Mouse (Mus musculus) myocyte (in vitro differentiated cells): ENCODE results near the gene Cyp27b1. TPM values are rescaled to one million over a fixed set of nuclear protein-coding genes. Genes with fewer than 3 reads are reported as not detected.

Experiments
- H3K27me3 ChIP-seq: one replicate; pipeline ENCODE4 v1.6.1; 2011; ENCODE audit not compliant: control insufficient read depth, insufficient read depth, insufficient read length
- H3K36me3 ChIP-seq: one replicate; pipeline ENCODE4 v1.6.1; 2011; ENCODE audit not compliant: control insufficient read depth, insufficient read depth
- H3K4me2 ChIP-seq: one replicate; pipeline ENCODE4 v1.6.1; 2011; ENCODE audit warnings: low read depth, control low read depth
- H3K4me3 ChIP-seq: one replicate; pipeline ENCODE4 v1.5.1; 2011; ENCODE audit warnings: mild to moderate bottlenecking, control low read depth, moderate library complexity
- H3K79me2 ChIP-seq: one replicate; pipeline ENCODE4 v1.6.1; 2011; ENCODE audit not compliant: control insufficient read depth, insufficient read depth
- H3ac ChIP-seq: one replicate; pipeline ENCODE4 v1.6.1; 2011; ENCODE audit not compliant: control insufficient read depth, insufficient read length
- CEBPB ChIP-seq: IDR thresholded peaks from 2 replicates; pipeline ENCODE4 v1.6.1; 2011; ENCODE audit warnings: mild to moderate bottlenecking, moderate library complexity; ENCODE audit not compliant: poor library complexity, insufficient read depth, severe bottlenecking
- E2F4 ChIP-seq: IDR thresholded peaks from one replicate; pipeline ENCODE4 v1.6.1; 2011; ENCODE audit warnings: mild to moderate bottlenecking, control low read depth, moderate library complexity; ENCODE audit not compliant: insufficient read depth
- MAX ChIP-seq: IDR thresholded peaks from one replicate; pipeline ENCODE4 v1.6.1; 2011; ENCODE audit warnings: low read depth, mild to moderate bottlenecking, control low read depth
- MYOD1 ChIP-seq, 3 experiments: IDR thresholded peaks; one replicate each; pipeline ENCODE4 v1.6.1; 2011; ENCODE audit warnings: control low read depth in 2 of 3, low read depth in 2 of 3, mild to moderate bottlenecking in 2 of 3, moderate library complexity in 1 of 3; ENCODE audit not compliant: insufficient read length in 2 of 3, control insufficient read depth in 1 of 3
- MYOG ChIP-seq, 3 experiments: IDR thresholded peaks; one replicate each; pipeline ENCODE4 v1.6.1; 2011; ENCODE audit warnings: control low read depth in 2 of 3, low read depth in 2 of 3, mild to moderate bottlenecking in 2 of 3; ENCODE audit not compliant: insufficient read length in 2 of 3, control insufficient read depth in 1 of 3, insufficient read depth in 1 of 3
- POLR2A ChIP-seq: IDR thresholded peaks from one replicate; pipeline ENCODE4 v1.6.1; 2011; ENCODE audit warnings: low read depth, mild to moderate bottlenecking, control low read depth, moderate library complexity; ENCODE audit not compliant: insufficient read length
- POLR2AphosphoS2 ChIP-seq: IDR thresholded peaks from one replicate; pipeline ENCODE4 v1.6.1; 2011; ENCODE audit warnings: low read depth, control low read depth; ENCODE audit not compliant: insufficient read length
- REST ChIP-seq: IDR thresholded peaks from one replicate; pipeline ENCODE4 v1.6.1; 2011; ENCODE audit warnings: mild to moderate bottlenecking, control low read depth, moderate library complexity; ENCODE audit not compliant: insufficient read depth, insufficient read length
- SRF ChIP-seq: IDR thresholded peaks from one replicate; pipeline ENCODE4 v1.6.1; 2011; ENCODE audit warnings: low read depth; ENCODE audit not compliant: control insufficient read depth, insufficient read length
- TCF12 ChIP-seq: IDR thresholded peaks from one replicate; pipeline ENCODE4 v1.6.1; 2011; ENCODE audit warnings: mild to moderate bottlenecking, control low read depth; ENCODE audit not compliant: poor library complexity, insufficient read depth, severe bottlenecking
- TCF3 ChIP-seq: IDR thresholded peaks from one replicate; pipeline ENCODE4 v1.6.1; 2011; ENCODE audit warnings: low read depth, control low read depth; ENCODE audit not compliant: insufficient read length
- USF1 ChIP-seq: IDR thresholded peaks from one replicate; pipeline ENCODE4 v1.6.1; 2011; ENCODE audit warnings: low read depth, mild to moderate bottlenecking, control low read depth, moderate library complexity
- polyA plus RNA-seq: library from polyadenylated mRNA; unstranded; fragments of >200 nt; fragmentation: generic; extraction: Trizol; gene quantifications from one replicate; pipeline ENCODE4 v1.2.1, GENCODE M21; 2012; ENCODE audit warnings: missing spikeins

Gene Cyp27b1
- polyA plus RNA-seq, 1 experiment, result 0.56 TPM

GRCm38 (mm10) chr10:127003334-127003733 lies 44.7 kb upstream of the Cyp27b1 start:
- TF ChIP-seq TCF3, result no peak
- no peak for TF ChIP-seq POLR2A
- H3K36me3 ChIP-seq, result peaks cover 4% of the 10 kb centered on the region
- no peak overlapping the region for H3ac ChIP-seq
- H3K4me2 ChIP-seq, result no peak overlapping the region
- no peak overlapping the region for H3K4me3 ChIP-seq
- no peaks in the 10 kb centered on the region for H3K79me2 ChIP-seq
- no peaks in the 10 kb centered on the region for H3K27me3 ChIP-seq

- Histone ChIP-seq H3K4me3 (no peak overlapping the region), H3ac (no peak overlapping the region), H3K36me3 (no peaks in the 10 kb centered on the region), H3K4me2 (no peak overlapping the region), H3K79me2 (no peaks in the 10 kb centered on the region), H3K27me3 (no peaks in the 10 kb centered on the region)
- TF ChIP-seq CEBPB (no peak), TCF12 (no peak), REST (no peak), MYOD1 (IDR thresholded peaks at IDR 0.05; ENCODE audit: control insufficient read depth in 1 of 3, insufficient read length in 2 of 3, low read depth in 2 of 3) (no peak), USF1 (no peak), POLR2A (no peak), TCF3 (no peak), MAX (no peak), POLR2AphosphoS2 (no peak), SRF (no peak), MYOG (IDR thresholded peaks at IDR 0.05; ENCODE audit: control insufficient read depth in 1 of 3, insufficient read depth in 1 of 3, insufficient read length in 2 of 3, low read depth in 2 of 3) (no peak), E2F4 (no peak)
Measured at GRCm38 (mm10) chr10:127003806-127004205, 44.2 kb upstream of the Cyp27b1 start.

GRCm38 (mm10) chr10:127016488-127016887 lies 31.6 kb upstream of the Cyp27b1 start:
- Histone ChIP-seq H3K27me3 (no peaks in the 10 kb centered on the region), H3K4me3 (no peak overlapping the region), H3K4me2 (no peak overlapping the region), H3K36me3 (peaks cover 6% of the 10 kb centered on the region), H3ac (no peak overlapping the region), H3K79me2 (no peaks in the 10 kb centered on the region)
- TF ChIP-seq POLR2AphosphoS2, result peak; percentile 21
- TF ChIP-seq TCF12, result no peak

GRCm38 (mm10) chr10:127017071-127017470 lies 31.0 kb upstream of the Cyp27b1 start:
- H3K79me2 ChIP-seq, result no peaks in the 10 kb centered on the region
- H3K4me2 ChIP-seq, result no peak overlapping the region
- H3ac ChIP-seq, result no peak overlapping the region
- no peaks in the 10 kb centered on the region for H3K27me3 ChIP-seq
- no peak overlapping the region for H3K4me3 ChIP-seq
- TF ChIP-seq CEBPB, result no peak
- no peak for TF ChIP-seq POLR2AphosphoS2
- no peak for TF ChIP-seq TCF3
- TF ChIP-seq MYOG (IDR thresholded peaks at IDR 0.05; ENCODE audit: control insufficient read depth in 1 of 3, insufficient read depth in 1 of 3, insufficient read length in 2 of 3, low read depth in 2 of 3), result no peak
- TF ChIP-seq TCF12, result no peak
- TF ChIP-seq REST, result no peak
- no peak for TF ChIP-seq MAX
- no peak for TF ChIP-seq MYOD1 (IDR thresholded peaks at IDR 0.05; ENCODE audit: control insufficient read depth in 1 of 3, insufficient read length in 2 of 3, low read depth in 2 of 3)
- no peak for TF ChIP-seq USF1
- H3K36me3 ChIP-seq, result peaks cover 4% of the 10 kb centered on the region

DNA sequence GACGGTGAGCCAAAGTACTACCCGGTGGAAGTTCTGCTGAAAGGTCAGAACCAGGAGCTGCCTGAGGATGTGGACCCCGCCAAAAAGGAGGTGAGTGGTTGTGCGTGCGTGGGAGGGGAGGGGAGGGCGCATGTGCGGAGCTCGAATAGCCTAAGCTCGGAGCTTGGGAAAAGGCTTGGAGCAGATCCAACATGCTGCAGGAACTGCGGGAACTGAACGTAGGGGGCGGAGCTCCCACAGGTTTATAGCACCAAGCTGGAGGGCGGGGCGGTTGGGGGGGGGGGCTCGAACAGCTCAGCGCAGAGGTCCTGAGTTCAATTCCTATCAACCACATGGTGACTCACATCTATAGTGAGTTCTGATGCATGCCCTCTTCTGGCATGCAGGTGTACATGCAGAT lies 29.6 kb upstream of the Cyp27b1 start:
- no peaks in the 10 kb centered on the region for H3K79me2 ChIP-seq
- no peak for TF ChIP-seq USF1
- no peak for TF ChIP-seq POLR2AphosphoS2
- TF ChIP-seq E2F4, result no peak
- no peak for TF ChIP-seq MYOD1 (IDR thresholded peaks at IDR 0.05; ENCODE audit: control insufficient read depth in 1 of 3, insufficient read length in 2 of 3, low read depth in 2 of 3)
- no peak for TF ChIP-seq TCF12
- TF ChIP-seq POLR2A, result no peak
- H3K36me3 ChIP-seq, result no peaks in the 10 kb centered on the region
- no peak overlapping the region for H3ac ChIP-seq
- no peak overlapping the region for H3K4me2 ChIP-seq
- H3K4me3 ChIP-seq, result no peak overlapping the region
- no peaks in the 10 kb centered on the region for H3K27me3 ChIP-seq
